Comparison of ENCODE assay signal across 30 mouse cellular contexts in genomic region chr3:37191953-37192352, GRCm38 (mm10). TPM values are rescaled to one million over a fixed set of nuclear protein-coding genes. Genes with fewer than 3 reads are reported as not detected.
DNase-seq lines count a peak whose midpoint lies in the region; ATAC-seq and TF ChIP-seq lines count a peak whose summit lies in the region.
"Had no signal": no experiment of that assay in that cellular context is flagged by ENCODE, and none has a peak within 500 bp of the region (broad histone marks: within the 10 kb centered on the region; RNA-seq: fewer than 3 reads in every experiment).

No protein-coding gene starts in this region.

- no peak overlapping the region for H3K4me3 ChIP-seq in bone marrow macrophage, adult 2 months (ENCODE audit: insufficient read depth, low read length)
- H3K4me3 ChIP-seq: embryonic facial prominence, embryonic 10.5 days; embryonic facial prominence, embryonic 13.5 days; erythroblast, embryonic 14.5 days; forebrain, embryonic 12.5 days; forebrain, embryonic 15.5 days; hindbrain, embryonic 10.5 days; hindbrain, embryonic 13.5 days had no signal

- H3K4me1 ChIP-seq in bone marrow macrophage, adult 2 months (ENCODE audit: control insufficient read depth, insufficient read depth, low read length) = peaks cover 17% of the 10 kb centered on the region
- H3K4me1 ChIP-seq: embryonic facial prominence, embryonic 10.5 days; embryonic facial prominence, embryonic 13.5 days; forebrain, embryonic 12.5 days; forebrain, embryonic 15.5 days; hindbrain, embryonic 10.5 days; hindbrain, embryonic 13.5 days had no signal

- no peak for TF ChIP-seq POLR2A in bone marrow macrophage, adult 2 months (IDR thresholded peaks at IDR 0.05; ENCODE audit: borderline replicate concordance, low read depth, low read length)

- peak overlapping the region; percentile 26 for H3K27ac ChIP-seq in bone marrow macrophage, adult 2 months (ENCODE audit: insufficient read depth, low read depth, low read length)
- H3K27ac ChIP-seq: embryonic facial prominence, embryonic 10.5 days; embryonic facial prominence, embryonic 13.5 days; forebrain, embryonic 12.5 days; forebrain, embryonic 15.5 days; hindbrain, embryonic 10.5 days; hindbrain, embryonic 13.5 days had no signal

- no peak for TF ChIP-seq CTCF in bone marrow macrophage, adult 2 months (IDR thresholded peaks at IDR 0.05; ENCODE audit: low read depth, low read length)

- peak; percentile 71 for ATAC-seq in common myeloid progenitor, adult 5-6 weeks (replicated peaks; ENCODE audit: low read depth, poor library complexity, severe bottlenecking)
- ATAC-seq in megakaryocyte, adult 5-6 weeks (ENCODE audit: poor library complexity, severe bottlenecking) = peak; percentile 33; the same call in 1 of the 2 replicates
- ATAC-seq: activated CD4-positive, CD25-positive, alpha-beta regulatory T cell, adult 4 months; forebrain, embryonic 15.5 days; hindbrain, embryonic 16.5 days had no signal

- no peak for DNase-seq in thymus, postnatal 0 days (ENCODE audit: low spot score)
- no peak for DNase-seq in urinary bladder, adult 18-20 months (ENCODE audit: low spot score in 2 of 2)
- DNase-seq in left cerebral cortex, adult 11 months (ENCODE audit: low spot score) = no peak
- DNase-seq: adrenal gland, adult 8-10 months; adrenal gland, postnatal 25 days; cerebellum, adult 18-20 months; cerebellum, adult 9-10 months; cerebellum, postnatal 25 days; embryo, embryonic 11 days; gastrocnemius, postnatal 25 days; heart, postnatal 36 days had no signal

RNA-seq across cellular contexts. Expression of gene Il21, which starts 40.5 kb away (rescaled TPM):
- polyA plus RNA-seq in bone marrow macrophage, adult 2 months (2012; ENCODE audit: insufficient read depth, insufficient read length, missing spikeins) = not detected in 2 replicates
- total RNA-seq in common myeloid progenitor, adult 5-6 weeks (2017) = not detected in 2 replicates
- not detected in 2 replicates for total RNA-seq in megakaryocyte, adult 5-6 weeks (2015)
- total RNA-seq in megakaryocyte, adult 5-6 weeks (2017) = not detected in 2 replicates
- polyA plus RNA-seq in thymus, postnatal 0 days (2015; fragmentation: Nextera tagmentation; extraction: Ambion mirVana) = 0.22 and 0.26 TPM in 2 replicates
- total RNA-seq: adrenal gland, postnatal 25 days; ES-E14; gastrocnemius, adult 8-10 months; gastrocnemius, postnatal 25 days; heart, adult 8-10 months; heart, postnatal 36 days had no signal
- polyA plus RNA-seq: embryonic facial prominence, embryonic 13.5 days; erythroblast, embryonic 14.5 days; forebrain, embryonic 12.5 days; forebrain, embryonic 15.5 days; gonadal fat pad, adult 2 months; heart, embryonic 11.5 days; heart, embryonic 14.5 days; heart, postnatal 0 days; hindbrain, embryonic 10.5 days; hindbrain, embryonic 13.5 days; hindbrain, embryonic 16.5 days had no signal
